Mouse (Mus musculus): Measurements from ENCODE around the gene Meis3. TPM values are rescaled to one million over a fixed set of nuclear protein-coding genes. Genes with fewer than 3 reads are reported as not detected.

Gene Meis3
- total and polyA plus RNA-seq, 3 experiments: 4.3 to 8.7 (median 4.6) TPM

- DNase-seq: no peak
- intact Hi-C loops (cut with DNase I): loop anchor here (2.0 kb wide), 1 partner anchor 19 kb away; no protein-coding TSS in a partner anchor
- no peak overlapping the region for H3K9ac ChIP-seq (ENCODE audit: low read depth, low read length)
- no peak overlapping the region for H3K27ac ChIP-seq
- no peak for TF ChIP-seq CTCF (IDR thresholded peaks at IDR 0.05)
- TF ChIP-seq EP300 (IDR thresholded peaks at IDR 0.05; ENCODE audit: insufficient read depth, low read depth, low read length): no peak
- no peak for TF ChIP-seq POLR2A (IDR thresholded peaks at IDR 0.05; ENCODE audit: insufficient read depth, low read depth, low read length)
- no peaks in the 10 kb centered on the region for H3K79me2 ChIP-seq (replicated peaks; ENCODE audit: control insufficient read depth, insufficient read depth, low read length)
- no peaks in the 10 kb centered on the region for H3K4me1 ChIP-seq (ENCODE audit: control insufficient read depth, insufficient read depth, low read length)
- H3K27me3 ChIP-seq (ENCODE audit: control insufficient read depth, insufficient read depth, low read length): peaks cover 3% of the 10 kb centered on the region
- 66% methylated on average over 7 of the region's 7 CpGs for WGBS
- H3K36me3 ChIP-seq (ENCODE audit: control insufficient read depth, insufficient read depth, low read length): no peaks in the 10 kb centered on the region
- no peak overlapping the region for H3K4me3 ChIP-seq
These were observed 12.9 kb upstream of the Meis3 start for GRCm38 (mm10) chr7:16162036-16162435.

- Histone ChIP-seq H3K4me1 (ENCODE audit: control insufficient read depth, insufficient read depth, low read length) (no peaks in the 10 kb centered on the region), H3K27ac (no peak overlapping the region), H3K4me3 (no peak overlapping the region), H3K79me2 (replicated peaks; ENCODE audit: control insufficient read depth, insufficient read depth, low read length) (no peaks in the 10 kb centered on the region), H3K27me3 (ENCODE audit: control insufficient read depth, insufficient read depth, low read length) (peaks cover 2% of the 10 kb centered on the region; the same call in 1 of the 2 replicates), H3K9ac (ENCODE audit: low read depth, low read length) (no peak overlapping the region), H3K36me3 (ENCODE audit: control insufficient read depth, insufficient read depth, low read length) (no peaks in the 10 kb centered on the region)
- 29% methylated on average over 1 of the region's 1 CpGs for WGBS
- no peak for TF ChIP-seq CTCF (IDR thresholded peaks at IDR 0.05)
- TF ChIP-seq POLR2A (IDR thresholded peaks at IDR 0.05; ENCODE audit: insufficient read depth, low read depth, low read length): no peak
- no peak for TF ChIP-seq EP300 (IDR thresholded peaks at IDR 0.05; ENCODE audit: insufficient read depth, low read depth, low read length)
- DNase-seq: no peak
- intact Hi-C loops (cut with DNase I): no loop called here
These were observed 2.7 kb upstream of the Meis3 start for GRCm38 (mm10) chr7:16172141-16172581.

- peaks cover 2% of the 10 kb centered on the region; the same call in 1 of the 2 replicates for H3K27me3 ChIP-seq (ENCODE audit: control insufficient read depth, insufficient read depth, low read length)
- H3K4me3 ChIP-seq: no peak overlapping the region
- WGBS: 39% methylated on average over 1 of the region's 1 CpGs
- H3K36me3 ChIP-seq (ENCODE audit: control insufficient read depth, insufficient read depth, low read length): no peaks in the 10 kb centered on the region
- DNase-seq: no peak
- H3K79me2 ChIP-seq (replicated peaks; ENCODE audit: control insufficient read depth, insufficient read depth, low read length): no peaks in the 10 kb centered on the region
- H3K27ac ChIP-seq: no peak overlapping the region
- no peak overlapping the region for H3K9ac ChIP-seq (ENCODE audit: low read depth, low read length)
- no peaks in the 10 kb centered on the region for H3K4me1 ChIP-seq (ENCODE audit: control insufficient read depth, insufficient read depth, low read length)
- intact Hi-C loops (cut with DNase I): no loop called here
- no peak for TF ChIP-seq EP300 (IDR thresholded peaks at IDR 0.05; ENCODE audit: insufficient read depth, low read depth, low read length)
- no peak for TF ChIP-seq POLR2A (IDR thresholded peaks at IDR 0.05; ENCODE audit: insufficient read depth, low read depth, low read length)
- no peak for TF ChIP-seq CTCF (IDR thresholded peaks at IDR 0.05)
These were observed 2.2 kb upstream of the Meis3 start for GRCm38 (mm10) chr7:16172586-16173140.

GRCm38 (mm10) chr7:16173146-16173545 lies 1.7 kb upstream of the Meis3 start:
- intact Hi-C loops (cut with DNase I): no loop called here
- H3K4me3 ChIP-seq: no peak overlapping the region
- 59% methylated on average over 5 of the region's 5 CpGs for WGBS
- H3K27me3 ChIP-seq (ENCODE audit: control insufficient read depth, insufficient read depth, low read length): peaks cover 2% of the 10 kb centered on the region; the same call in 1 of the 2 replicates
- no peak for TF ChIP-seq CTCF (IDR thresholded peaks at IDR 0.05)
- TF ChIP-seq EP300 (IDR thresholded peaks at IDR 0.05; ENCODE audit: insufficient read depth, low read depth, low read length): no peak
- TF ChIP-seq POLR2A (IDR thresholded peaks at IDR 0.05; ENCODE audit: insufficient read depth, low read depth, low read length): no peak
- H3K27ac ChIP-seq: no peak overlapping the region
- no peak overlapping the region for H3K9ac ChIP-seq (ENCODE audit: low read depth, low read length)
- DNase-seq: no peak
- H3K79me2 ChIP-seq (replicated peaks; ENCODE audit: control insufficient read depth, insufficient read depth, low read length): no peaks in the 10 kb centered on the region
- no peaks in the 10 kb centered on the region for H3K36me3 ChIP-seq (ENCODE audit: control insufficient read depth, insufficient read depth, low read length)
- no peaks in the 10 kb centered on the region for H3K4me1 ChIP-seq (ENCODE audit: control insufficient read depth, insufficient read depth, low read length)

GRCm38 (mm10) chr7:16175542-16175931 lies 647 bp downstream of the Meis3 start:
- Histone ChIP-seq H3K27ac (peak overlapping the region; percentile 59), H3K79me2 (replicated peaks; ENCODE audit: control insufficient read depth, insufficient read depth, low read length) (no peaks in the 10 kb centered on the region), H3K4me3 (peak overlapping the region; percentile 60), H3K36me3 (ENCODE audit: control insufficient read depth, insufficient read depth, low read length) (no peaks in the 10 kb centered on the region), H3K9ac (ENCODE audit: low read depth, low read length) (peak overlapping the region; percentile 82), H3K27me3 (ENCODE audit: control insufficient read depth, insufficient read depth, low read length) (peaks cover 2% of the 10 kb centered on the region; the same call in 1 of the 2 replicates), H3K4me1 (ENCODE audit: control insufficient read depth, insufficient read depth, low read length) (no peaks in the 10 kb centered on the region)
- 4% methylated on average over 10 of the region's 10 CpGs for WGBS
- DNase-seq: no peak
- intact Hi-C loops (cut with DNase I): loop anchor here (5.0 kb wide), 1 partner anchor 48 kb away; the partner anchor contains the start of gene Slc8a2
- TF ChIP-seq EP300 (IDR thresholded peaks at IDR 0.05; ENCODE audit: insufficient read depth, low read depth, low read length): no peak
- TF ChIP-seq CTCF (IDR thresholded peaks at IDR 0.05): no peak
- no peak for TF ChIP-seq POLR2A (IDR thresholded peaks at IDR 0.05; ENCODE audit: insufficient read depth, low read depth, low read length)

- no peaks in the 10 kb centered on the region for H3K79me2 ChIP-seq (replicated peaks; ENCODE audit: control insufficient read depth, insufficient read depth, low read length)
- H3K9ac ChIP-seq (ENCODE audit: low read depth, low read length): no peak overlapping the region
- H3K4me1 ChIP-seq (ENCODE audit: control insufficient read depth, insufficient read depth, low read length): no peaks in the 10 kb centered on the region
- no peak overlapping the region for H3K27ac ChIP-seq
- no peaks in the 10 kb centered on the region for H3K36me3 ChIP-seq (ENCODE audit: control insufficient read depth, insufficient read depth, low read length)
- no peak for DNase-seq
- 86% methylated on average over 4 of the region's 4 CpGs for WGBS
- no peak overlapping the region for H3K4me3 ChIP-seq
- TF ChIP-seq EP300 (IDR thresholded peaks at IDR 0.05; ENCODE audit: insufficient read depth, low read depth, low read length) (no peak), POLR2A (IDR thresholded peaks at IDR 0.05; ENCODE audit: insufficient read depth, low read depth, low read length) (no peak), CTCF (IDR thresholded peaks at IDR 0.05) (no peak)
- intact Hi-C loops (cut with DNase I): loop anchor here (5.0 kb wide), 1 partner anchor 51 kb away; the partner anchor contains the start of gene Slc8a2
- H3K27me3 ChIP-seq (ENCODE audit: control insufficient read depth, insufficient read depth, low read length): peaks cover 2% of the 10 kb centered on the region; the same call in 1 of the 2 replicates
These were observed 3.2 kb downstream of the Meis3 start for GRCm38 (mm10) chr7:16178114-16178513.

All from heart, adult 2 months (tissue).